Mouse (Mus musculus): ENCODE data around the gene Nfatc4. TPM values are rescaled to one million over a fixed set of nuclear protein-coding genes. Genes with fewer than 3 reads are reported as not detected.
A peak's percentile ranks its signal among the peaks of the same experiment; 100 is the strongest.

Gene Nfatc4
- polyA plus RNA-seq, 1 experiment = 2.8 TPM

GRCm38 (mm10) chr14:55793461-55793860 lies 29.5 kb upstream of the Nfatc4 start:
- no peaks in the 10 kb centered on the region for H3K36me3 ChIP-seq (ENCODE audit: control insufficient read depth, insufficient read depth)
- H3K79me2 ChIP-seq (ENCODE audit: control insufficient read depth, insufficient read depth) = no peaks in the 10 kb centered on the region
- TF ChIP-seq TCF3 (IDR thresholded peaks at IDR 0.05; ENCODE audit: insufficient read length, low read depth) = no peak
- TF ChIP-seq MYOG (IDR thresholded peaks at IDR 0.05; ENCODE audit: control insufficient read depth in 1 of 3, insufficient read depth in 1 of 3, insufficient read length in 2 of 3, low read depth in 2 of 3) = no peak
- TF ChIP-seq MAX (IDR thresholded peaks at IDR 0.05; ENCODE audit: low read depth) = no peak
- TF ChIP-seq POLR2A (IDR thresholded peaks at IDR 0.05; ENCODE audit: insufficient read length, low read depth) = no peak
- no peak for TF ChIP-seq TCF12 (IDR thresholded peaks at IDR 0.05; ENCODE audit: insufficient read depth, poor library complexity, severe bottlenecking)
- no peak for TF ChIP-seq CEBPB (IDR thresholded peaks at IDR 0.05; ENCODE audit: insufficient read depth, poor library complexity, severe bottlenecking)
- TF ChIP-seq E2F4 (IDR thresholded peaks at IDR 0.05; ENCODE audit: insufficient read depth) = no peak
- TF ChIP-seq SRF (IDR thresholded peaks at IDR 0.05; ENCODE audit: control insufficient read depth, insufficient read length, low read depth) = no peak
- no peak for TF ChIP-seq REST (IDR thresholded peaks at IDR 0.05; ENCODE audit: insufficient read depth, insufficient read length)
- TF ChIP-seq USF1 (IDR thresholded peaks at IDR 0.05; ENCODE audit: low read depth) = no peak
- no peak overlapping the region for H3K4me3 ChIP-seq
- H3K27me3 ChIP-seq (ENCODE audit: control insufficient read depth, insufficient read depth, insufficient read length) = no peaks in the 10 kb centered on the region
- no peak overlapping the region for H3ac ChIP-seq (ENCODE audit: control insufficient read depth, insufficient read length)
- no peak overlapping the region for H3K4me2 ChIP-seq (ENCODE audit: low read depth)

GRCm38 (mm10) chr14:55793946-55794345 lies 29.0 kb upstream of the Nfatc4 start:
- Histone ChIP-seq H3K36me3 (ENCODE audit: control insufficient read depth, insufficient read depth) (no peaks in the 10 kb centered on the region), H3K4me2 (ENCODE audit: low read depth) (peak overlapping the region; percentile 26), H3K4me3 (no peak overlapping the region), H3K79me2 (ENCODE audit: control insufficient read depth, insufficient read depth) (no peaks in the 10 kb centered on the region), H3ac (ENCODE audit: control insufficient read depth, insufficient read length) (no peak overlapping the region), H3K27me3 (ENCODE audit: control insufficient read depth, insufficient read depth, insufficient read length) (no peaks in the 10 kb centered on the region)
- no peak for TF ChIP-seq MYOG (IDR thresholded peaks at IDR 0.05; ENCODE audit: control insufficient read depth in 1 of 3, insufficient read depth in 1 of 3, insufficient read length in 2 of 3, low read depth in 2 of 3)
- no peak for TF ChIP-seq TCF12 (IDR thresholded peaks at IDR 0.05; ENCODE audit: insufficient read depth, poor library complexity, severe bottlenecking)

- H3K36me3 ChIP-seq (ENCODE audit: control insufficient read depth, insufficient read depth) = no peaks in the 10 kb centered on the region
- peak in 2 of 3 experiments; percentile 40 to 83 for TF ChIP-seq MYOD1 (IDR thresholded peaks at IDR 0.05; ENCODE audit: control insufficient read depth in 1 of 3, insufficient read length in 2 of 3, low read depth in 2 of 3)
- no peak for TF ChIP-seq POLR2AphosphoS2 (IDR thresholded peaks at IDR 0.05; ENCODE audit: insufficient read length, low read depth)
- TF ChIP-seq CEBPB (IDR thresholded peaks at IDR 0.05; ENCODE audit: insufficient read depth, poor library complexity, severe bottlenecking) = 0 out of 2 replicates have a peak, but pooled peaks have one; percentile 47
- peak; percentile 69 for TF ChIP-seq SRF (IDR thresholded peaks at IDR 0.05; ENCODE audit: control insufficient read depth, insufficient read length, low read depth)
- H3K4me3 ChIP-seq = no peak overlapping the region
- H3K27me3 ChIP-seq (ENCODE audit: control insufficient read depth, insufficient read depth, insufficient read length) = no peaks in the 10 kb centered on the region
- H3ac ChIP-seq (ENCODE audit: control insufficient read depth, insufficient read length) = no peak overlapping the region
- no peaks in the 10 kb centered on the region for H3K79me2 ChIP-seq (ENCODE audit: control insufficient read depth, insufficient read depth)
- H3K4me2 ChIP-seq (ENCODE audit: low read depth) = peak overlapping the region; percentile 43
These were observed 27.4 kb upstream of the Nfatc4 start for GRCm38 (mm10) chr14:55795380-55796163.

GRCm38 (mm10) chr14:55814885-55815284 lies 8.1 kb upstream of the Nfatc4 start:
- Histone ChIP-seq H3K79me2 (ENCODE audit: control insufficient read depth, insufficient read depth) (no peaks in the 10 kb centered on the region), H3ac (ENCODE audit: control insufficient read depth, insufficient read length) (no peak overlapping the region), H3K4me3 (no peak overlapping the region), H3K36me3 (ENCODE audit: control insufficient read depth, insufficient read depth) (no peaks in the 10 kb centered on the region), H3K27me3 (ENCODE audit: control insufficient read depth, insufficient read depth, insufficient read length) (no peaks in the 10 kb centered on the region), H3K4me2 (ENCODE audit: low read depth) (no peak overlapping the region)
- no peak for TF ChIP-seq SRF (IDR thresholded peaks at IDR 0.05; ENCODE audit: control insufficient read depth, insufficient read length, low read depth)
- no peak for TF ChIP-seq USF1 (IDR thresholded peaks at IDR 0.05; ENCODE audit: low read depth)
- TF ChIP-seq POLR2AphosphoS2 (IDR thresholded peaks at IDR 0.05; ENCODE audit: insufficient read length, low read depth) = no peak
- TF ChIP-seq MYOG (IDR thresholded peaks at IDR 0.05; ENCODE audit: control insufficient read depth in 1 of 3, insufficient read depth in 1 of 3, insufficient read length in 2 of 3, low read depth in 2 of 3) = no peak
- no peak for TF ChIP-seq TCF12 (IDR thresholded peaks at IDR 0.05; ENCODE audit: insufficient read depth, poor library complexity, severe bottlenecking)
- no peak for TF ChIP-seq TCF3 (IDR thresholded peaks at IDR 0.05; ENCODE audit: insufficient read length, low read depth)
- TF ChIP-seq E2F4 (IDR thresholded peaks at IDR 0.05; ENCODE audit: insufficient read depth) = no peak
- TF ChIP-seq POLR2A (IDR thresholded peaks at IDR 0.05; ENCODE audit: insufficient read length, low read depth) = no peak

- H3K4me3 ChIP-seq = no peak overlapping the region
These were observed 7.6 kb upstream of the Nfatc4 start for GRCm38 (mm10) chr14:55815310-55815751.

More at GRCm38 (mm10) chr14:55815310-55815751, 7.6 kb upstream of the Nfatc4 start:
- H3K79me2 ChIP-seq (ENCODE audit: control insufficient read depth, insufficient read depth) = no peaks in the 10 kb centered on the region
- no peak for TF ChIP-seq MYOG (IDR thresholded peaks at IDR 0.05; ENCODE audit: control insufficient read depth in 1 of 3, insufficient read depth in 1 of 3, insufficient read length in 2 of 3, low read depth in 2 of 3)
- no peak for TF ChIP-seq MAX (IDR thresholded peaks at IDR 0.05; ENCODE audit: low read depth)
- TF ChIP-seq SRF (IDR thresholded peaks at IDR 0.05; ENCODE audit: control insufficient read depth, insufficient read length, low read depth) = no peak
- TF ChIP-seq MYOD1 (IDR thresholded peaks at IDR 0.05; ENCODE audit: control insufficient read depth in 1 of 3, insufficient read length in 2 of 3, low read depth in 2 of 3) = no peak
- TF ChIP-seq REST (IDR thresholded peaks at IDR 0.05; ENCODE audit: insufficient read depth, insufficient read length) = no peak
- TF ChIP-seq POLR2AphosphoS2 (IDR thresholded peaks at IDR 0.05; ENCODE audit: insufficient read length, low read depth) = no peak
- no peak for TF ChIP-seq USF1 (IDR thresholded peaks at IDR 0.05; ENCODE audit: low read depth)
- TF ChIP-seq TCF3 (IDR thresholded peaks at IDR 0.05; ENCODE audit: insufficient read length, low read depth) = no peak
- TF ChIP-seq TCF12 (IDR thresholded peaks at IDR 0.05; ENCODE audit: insufficient read depth, poor library complexity, severe bottlenecking) = no peak
- TF ChIP-seq E2F4 (IDR thresholded peaks at IDR 0.05; ENCODE audit: insufficient read depth) = no peak
- TF ChIP-seq POLR2A (IDR thresholded peaks at IDR 0.05; ENCODE audit: insufficient read length, low read depth) = no peak
- TF ChIP-seq CEBPB (IDR thresholded peaks at IDR 0.05; ENCODE audit: insufficient read depth, poor library complexity, severe bottlenecking) = no peak
- H3K4me2 ChIP-seq (ENCODE audit: low read depth) = no peak overlapping the region
- H3ac ChIP-seq (ENCODE audit: control insufficient read depth, insufficient read length) = no peak overlapping the region
- H3K27me3 ChIP-seq (ENCODE audit: control insufficient read depth, insufficient read depth, insufficient read length) = no peaks in the 10 kb centered on the region
- no peaks in the 10 kb centered on the region for H3K36me3 ChIP-seq (ENCODE audit: control insufficient read depth, insufficient read depth)
